Mouse (Mus musculus) neural tube, embryonic 11.5 days (tissue): Measurements from ENCODE around the gene Mtor. TPM values are rescaled to one million over a fixed set of nuclear protein-coding genes. Genes with fewer than 3 reads are reported as not detected.

ENCODE experiments used
- ATAC-seq: fragments of 200-750 bp; cut with Nextera tagmentation; 2 replicates; pipeline ENCODE4 v1.8.0; 2017; ENCODE audit warnings: moderate number of reproducible peaks, mild to moderate bottlenecking, moderate TSS enrichment, moderate library complexity; ENCODE audit not compliant: insufficient read depth, low FRiP score, low TSS enrichment
- DNase-seq: peaks from one replicate; pipeline ENCODE4 v3.0.0-alpha.2; 2015; ENCODE audit warnings: low spot score
- H3K27ac ChIP-seq: fragments of 300-500 bp; sonication (generic); 2 replicates; pipeline ENCODE4 v1.5.1; 2014; ENCODE audit warnings: low read depth, mild to moderate bottlenecking, low read length
- H3K27me3 ChIP-seq: fragments of 300-500 bp; sonication (generic); 2 replicates; pipeline ENCODE4 v1.6.1; 2014; ENCODE audit warnings: mild to moderate bottlenecking, low read length, mixed read lengths; ENCODE audit not compliant: control insufficient read depth, insufficient read depth
- H3K36me3 ChIP-seq: fragments of 300-500 bp; sonication (generic); 2 replicates; pipeline ENCODE4 v1.6.1; 2014; ENCODE audit warnings: mild to moderate bottlenecking, low read length, moderate library complexity, mixed read lengths; ENCODE audit not compliant: control insufficient read depth, insufficient read depth
- H3K4me1 ChIP-seq: fragments of 300-500 bp; sonication (generic); 2 replicates; pipeline ENCODE4 v1.6.1; 2014; ENCODE audit warnings: low read length, mixed read lengths; ENCODE audit not compliant: control insufficient read depth, insufficient read depth
- H3K4me2 ChIP-seq: fragments of 300-500 bp; sonication (generic); 2 replicates; pipeline ENCODE4 v1.6.1; 2014; ENCODE audit warnings: low read depth, mild to moderate bottlenecking, moderate library complexity
- H3K4me3 ChIP-seq: fragments of 300-500 bp; sonication (generic); 2 replicates; pipeline ENCODE4 v1.5.1; 2014; ENCODE audit warnings: low read depth, low read length
- H3K9ac ChIP-seq: fragments of 300-500 bp; sonication (generic); 2 replicates; pipeline ENCODE4 v1.6.1; 2014; ENCODE audit warnings: mild to moderate bottlenecking, low read length
- H3K9me3 ChIP-seq: fragments of 300-500 bp; sonication (generic); 2 replicates; pipeline ENCODE4 v1.6.1; 2016; ENCODE audit warnings: low read length; ENCODE audit not compliant: control insufficient read depth
- WGBS: fragments of 180-500 bp; shearing (Covaris S2); extraction: QIAGEN DNeasy Blood & Tissue Kit; methylation state at CpG from one replicate; pipeline ENCODE4 v1.1.7; 2014; 5-methylcytosine and 5-hydroxymethylcytosine counted together
- polyA plus RNA-seq: library from polyadenylated mRNA; unstranded; fragments of >200 nt; fragmentation: Nextera tagmentation; extraction: Ambion mirVana; gene quantifications from 2 replicates; pipeline ENCODE4 v1.2.1, GENCODE M21; 2014

Gene Mtor
- polyA plus RNA-seq, 1 experiment from 2014 or later = 34.1 TPM

- 85% methylated on average over 4 of the region's 4 CpGs for WGBS
- Histone ChIP-seq H3K4me3 (no peak overlapping the region), H3K4me2 (no peak overlapping the region), H3K4me1 (no peaks in the 10 kb centered on the region), H3K36me3 (peaks cover 13% of the 10 kb centered on the region), H3K9me3 (no peaks in the 10 kb centered on the region), H3K27ac (no peak overlapping the region), H3K27me3 (no peaks in the 10 kb centered on the region), H3K9ac (no peak overlapping the region)
- DNase-seq = no peak
- no peak for ATAC-seq
Measured at GRCm38 (mm10) chr4:148583257-148583656, 134.8 kb downstream of the Mtor start.

DNA sequence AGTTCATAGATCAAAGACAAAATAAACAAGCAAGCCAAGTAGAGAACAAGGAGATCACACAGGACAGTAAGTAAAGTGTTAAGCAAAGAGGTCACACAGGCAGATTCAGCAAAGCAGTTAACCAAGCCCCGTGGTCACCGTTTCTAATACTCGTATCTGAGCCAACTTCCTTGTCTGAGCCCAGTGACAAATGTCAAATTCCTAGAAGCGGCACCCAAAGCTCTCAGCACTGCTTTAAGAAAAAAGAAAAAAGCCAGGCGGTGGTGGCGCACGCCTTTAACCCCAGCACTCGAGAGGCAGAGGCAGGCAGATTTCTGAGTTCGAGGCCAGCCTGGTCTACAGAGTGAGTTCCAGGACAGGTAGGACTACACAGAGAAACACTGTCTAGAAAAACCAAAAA, 138.2 kb downstream of the Mtor start:
- Histone ChIP-seq H3K4me1 (no peaks in the 10 kb centered on the region), H3K27ac (no peak overlapping the region), H3K4me3 (no peak overlapping the region), H3K36me3 (0 out of 2 replicates have a peak, but pooled peaks cover 4% of the 10 kb centered on the region), H3K4me2 (no peak overlapping the region), H3K27me3 (no peaks in the 10 kb centered on the region), H3K9ac (no peak overlapping the region), H3K9me3 (no peaks in the 10 kb centered on the region)
- ATAC-seq = no peak
- no peak for DNase-seq
- 82% methylated on average over 9 of the region's 9 CpGs for WGBS

GRCm38 (mm10) chr4:148588793-148589192, 140.4 kb downstream of the Mtor start:
- no peak overlapping the region for H3K9ac ChIP-seq
- DNase-seq = no peak
- ATAC-seq = no peak
- H3K27me3 ChIP-seq = no peaks in the 10 kb centered on the region
- no peaks in the 10 kb centered on the region for H3K9me3 ChIP-seq
- H3K4me3 ChIP-seq = no peak overlapping the region
- H3K36me3 ChIP-seq = no peaks in the 10 kb centered on the region; the same call in 1 of the 2 replicates
- H3K4me1 ChIP-seq = peaks cover 9% of the 10 kb centered on the region
- 84% methylated on average over 9 of the region's 9 CpGs for WGBS
- H3K4me2 ChIP-seq = no peak overlapping the region
- H3K27ac ChIP-seq = no peak overlapping the region

DNA sequence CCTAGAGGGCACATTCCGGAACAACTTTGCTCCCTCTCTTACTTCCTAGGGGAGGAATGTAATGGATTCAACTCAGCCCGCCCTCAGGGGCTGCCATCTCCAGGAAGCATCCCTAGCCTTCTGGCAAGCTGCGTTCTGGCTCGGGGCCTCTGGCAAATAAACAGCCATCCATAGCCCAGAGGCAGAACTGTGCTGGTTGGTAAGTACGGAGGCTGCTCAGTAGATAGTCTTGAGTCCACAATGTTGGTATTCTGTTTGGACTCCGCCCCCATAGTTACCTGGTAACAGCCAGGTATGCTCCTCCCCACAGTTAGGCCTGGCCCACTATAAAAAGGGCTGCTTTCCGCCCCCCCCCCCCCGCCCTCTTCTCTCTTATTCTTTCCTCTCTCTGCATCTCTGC, 141.2 kb downstream of the Mtor start:
- Histone ChIP-seq H3K4me1 (peaks cover 9% of the 10 kb centered on the region), H3K4me3 (no peak overlapping the region), H3K27ac (no peak overlapping the region), H3K27me3 (no peaks in the 10 kb centered on the region), H3K4me2 (no peak overlapping the region), H3K9me3 (no peaks in the 10 kb centered on the region), H3K9ac (no peak overlapping the region), H3K36me3 (peaks cover 8% of the 10 kb centered on the region)
- WGBS = 49% methylated on average over 7 of the region's 8 CpGs
- ATAC-seq (no peak), DNase-seq (no peak)

GRCm38 (mm10) chr4:148590421-148591170, 142.2 kb downstream of the Mtor start:
- H3K27ac ChIP-seq = no peak overlapping the region
- H3K4me2 ChIP-seq = peak overlapping the region; percentile 90
- H3K4me3 ChIP-seq = peak overlapping the region; percentile 92
- ATAC-seq (no peak), DNase-seq (peak; percentile 34)
- peaks cover 9% of the 10 kb centered on the region for H3K4me1 ChIP-seq
- H3K9ac ChIP-seq = peak overlapping the region; percentile 33
- H3K9me3 ChIP-seq = no peaks in the 10 kb centered on the region
- 6% methylated on average over 18 of the region's 18 CpGs for WGBS
- H3K36me3 ChIP-seq = peaks cover 15% of the 10 kb centered on the region
- H3K27me3 ChIP-seq = no peaks in the 10 kb centered on the region

- ATAC-seq (peak; percentile 99), DNase-seq (peak; percentile 97)
- WGBS = under 1% methylated on average over 48 of the region's 50 CpGs
- no peak within 1 kb of the TSS for H3K27ac ChIP-seq
- H3K4me1 ChIP-seq = peaks cover 9% of the 10 kb centered on the region
- H3K4me2 ChIP-seq = peak within 1 kb of the TSS; percentile 90
- peak within 1 kb of the TSS; percentile 92 for H3K4me3 ChIP-seq
- H3K9me3 ChIP-seq = no peaks in the 10 kb centered on the region
- H3K36me3 ChIP-seq = peaks cover 15% of the 10 kb centered on the region
- peak within 1 kb of the TSS; percentile 73 for H3K9ac ChIP-seq
- no peaks in the 10 kb centered on the region for H3K27me3 ChIP-seq
Measured at GRCm38 (mm10) chr4:148591171-148591630, 142.8 kb downstream of the Mtor start, which contains the start of gene Srm. Srm (plus strand) TSS chr4:148591503.

GRCm38 (mm10) chr4:148591637-148592380, 143.4 kb downstream of the Mtor start:
- no peaks in the 10 kb centered on the region for H3K27me3 ChIP-seq
- H3K4me1 ChIP-seq = peaks cover 9% of the 10 kb centered on the region
- H3K9ac ChIP-seq = peak overlapping the region; percentile 73
- peak overlapping the region; percentile 92 for H3K4me3 ChIP-seq
- ATAC-seq = peak; percentile 57
- H3K27ac ChIP-seq = no peak overlapping the region
- peaks cover 15% of the 10 kb centered on the region for H3K36me3 ChIP-seq
- peak overlapping the region; percentile 90 for H3K4me2 ChIP-seq
- H3K9me3 ChIP-seq = no peaks in the 10 kb centered on the region
- peak; percentile 44 for DNase-seq
- WGBS = under 1% methylated on average over 53 of the region's 53 CpGs

- no peak for ATAC-seq
- H3K36me3 ChIP-seq = peaks cover 15% of the 10 kb centered on the region
Measured at GRCm38 (mm10) chr4:148593996-148594395, 145.6 kb downstream of the Mtor start.

More at GRCm38 (mm10) chr4:148593996-148594395, 145.6 kb downstream of the Mtor start:
- H3K4me1 ChIP-seq = peaks cover 9% of the 10 kb centered on the region
- no peak overlapping the region for H3K4me2 ChIP-seq
- H3K27ac ChIP-seq = no peak overlapping the region
- H3K9me3 ChIP-seq = no peaks in the 10 kb centered on the region
- WGBS = 95% methylated on average over 11 of the region's 11 CpGs
- no peak overlapping the region for H3K9ac ChIP-seq
- H3K27me3 ChIP-seq = no peaks in the 10 kb centered on the region
- H3K4me3 ChIP-seq = no peak overlapping the region
- DNase-seq = no peak
